Mouse (Mus musculus): Measurements from ENCODE around the gene Slc32a1.

Slc32a1 gene

GRCm38 (mm10) chr2:158610488-158611325 is at the start of gene Slc32a1:
TSS of gene Slc32a1 (plus strand) at chr2:158610767.
- no peak for DNase-seq

GRCm38 (mm10) chr2:158560801-158561200 is 49.8 kb upstream of the Slc32a1 start:
- no peak for DNase-seq

GRCm38 (mm10) chr2:158561371-158562144 is 49.0 kb upstream of the Slc32a1 start:
- DNase-seq: no peak

- no peak for DNase-seq
Measured at GRCm38 (mm10) chr2:158570421-158571081, 40.0 kb upstream of the Slc32a1 start.

GRCm38 (mm10) chr2:158579979-158580378 is 30.6 kb upstream of the Slc32a1 start:
- DNase-seq: no peak

GRCm38 (mm10) chr2:158584621-158585358 is 25.8 kb upstream of the Slc32a1 start:
- no peak for DNase-seq

- no peak for DNase-seq
Measured at GRCm38 (mm10) chr2:158588524-158589271, 21.9 kb upstream of the Slc32a1 start.

GRCm38 (mm10) chr2:158590495-158590894 is 20.1 kb upstream of the Slc32a1 start:
- no peak for DNase-seq

GRCm38 (mm10) chr2:158591286-158591685 is 19.3 kb upstream of the Slc32a1 start:
- DNase-seq: no peak

- DNase-seq: no peak
Measured at GRCm38 (mm10) chr2:158593371-158593770, 17.2 kb upstream of the Slc32a1 start.

- DNase-seq: no peak
Measured at GRCm38 (mm10) chr2:158595103-158595502, 15.5 kb upstream of the Slc32a1 start.

- no peak for DNase-seq
Measured at GRCm38 (mm10) chr2:158595577-158595976, 15.0 kb upstream of the Slc32a1 start.

GRCm38 (mm10) chr2:158596803-158597202 is 13.8 kb upstream of the Slc32a1 start:
- no peak for DNase-seq

GRCm38 (mm10) chr2:158600517-158600916 is 10.1 kb upstream of the Slc32a1 start:
- no peak for DNase-seq

GRCm38 (mm10) chr2:158601326-158601725 is 9.2 kb upstream of the Slc32a1 start:
- DNase-seq: no peak

- no peak for DNase-seq
Measured at GRCm38 (mm10) chr2:158602663-158603062, 7.9 kb upstream of the Slc32a1 start.

GRCm38 (mm10) chr2:158606511-158606964 is 4.0 kb upstream of the Slc32a1 start:
- no peak for DNase-seq

- no peak for DNase-seq
Measured at GRCm38 (mm10) chr2:158609681-158610080, 886 bp upstream of the Slc32a1 start.

- DNase-seq: no peak
Measured at GRCm38 (mm10) chr2:158611326-158611719, 756 bp downstream of the Slc32a1 start.

- DNase-seq: no peak
Measured at GRCm38 (mm10) chr2:158611726-158612670, 1.4 kb downstream of the Slc32a1 start.
